Mouse (Mus musculus): ENCODE measurements around the gene Alk. TPM values are rescaled to one million over a fixed set of nuclear protein-coding genes. Genes with fewer than 3 reads are reported as not detected.

Gene Alk
- polyA plus RNA-seq, 1 experiment from 2014 or later = 4.1 TPM

DNA sequence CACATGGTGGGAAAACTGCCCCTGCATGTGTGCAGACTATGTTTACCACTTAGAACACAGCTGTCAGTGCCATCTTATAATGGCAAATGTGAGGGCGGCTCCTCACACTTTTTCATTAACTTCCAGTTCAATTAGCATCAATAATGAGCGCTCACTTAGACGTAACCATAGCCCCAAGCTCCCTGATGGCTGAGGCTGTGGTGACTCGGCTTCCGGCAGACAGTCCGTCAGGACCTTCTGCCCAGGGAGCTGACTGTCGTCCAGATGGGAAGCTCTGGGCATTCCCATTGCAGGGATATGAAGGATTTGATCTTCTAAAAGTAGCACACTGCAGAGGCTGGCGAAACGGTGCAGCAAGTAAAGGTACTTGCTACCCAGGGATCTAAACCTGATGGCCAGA, 25.1 kb downstream of the Alk start:
- 75% methylated on average over 9 of the region's 9 CpGs for WGBS
- H3K9me3 ChIP-seq = no peaks in the 10 kb centered on the region

DNA sequence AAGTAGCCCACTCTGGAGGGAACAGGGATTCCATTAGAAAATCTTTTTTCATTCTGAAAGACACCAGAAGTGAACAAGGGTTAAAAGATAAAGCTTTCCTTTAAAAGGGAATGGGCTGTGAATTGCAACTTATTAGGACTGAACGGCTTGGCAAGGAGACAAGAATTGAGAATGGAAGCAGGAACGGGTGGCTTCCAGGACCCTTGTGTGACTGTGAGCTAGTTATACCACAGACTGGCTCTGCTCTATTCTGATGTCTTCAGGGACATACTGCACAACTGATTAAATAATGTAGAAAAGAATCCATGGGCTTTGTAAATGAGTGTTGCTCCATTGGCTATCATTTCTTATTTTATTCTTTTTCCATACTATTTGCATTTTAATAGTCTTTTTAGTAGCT, 33.0 kb downstream of the Alk start:
- Histone ChIP-seq H3K9me3 (no peaks in the 10 kb centered on the region), H3K27me3 (peaks cover 6% of the 10 kb centered on the region; the same call in 1 of the 2 replicates), H3K4me2 (no peak overlapping the region), H3K9ac (no peak overlapping the region), H3K36me3 (no peaks in the 10 kb centered on the region), H3K4me1 (replicated peaks) (peaks cover 12% of the 10 kb centered on the region), H3K4me3 (no peak overlapping the region), H3K27ac (replicated peaks) (no peak overlapping the region)
- no peak for ATAC-seq (ENCODE audit: low read depth)
- WGBS = 56% methylated on average over 2 of the region's 2 CpGs

More for the DNA sequence above, 25.1 kb downstream of the Alk start:
- Histone ChIP-seq H3K4me3 (no peak overlapping the region), H3K36me3 (no peaks in the 10 kb centered on the region), H3K4me1 (replicated peaks) (no peaks in the 10 kb centered on the region), H3K9ac (no peak overlapping the region), H3K27ac (replicated peaks) (no peak overlapping the region), H3K4me2 (no peak overlapping the region), H3K27me3 (no peaks in the 10 kb centered on the region)
- no peak for ATAC-seq (ENCODE audit: low read depth)

GRCm38 (mm10) chr17:72569491-72569890, 34.9 kb downstream of the Alk start:
- no peak overlapping the region for H3K4me3 ChIP-seq
- peak overlapping the region; percentile 25; the same call in 1 of the 2 replicates for H3K4me2 ChIP-seq
- WGBS = 36% methylated on average over 10 of the region's 10 CpGs
- peaks cover 6% of the 10 kb centered on the region; the same call in 1 of the 2 replicates for H3K27me3 ChIP-seq
- H3K27ac ChIP-seq (replicated peaks) = no peak overlapping the region
- H3K4me1 ChIP-seq (replicated peaks) = peaks cover 12% of the 10 kb centered on the region
- H3K9ac ChIP-seq = no peak overlapping the region
- no peaks in the 10 kb centered on the region for H3K36me3 ChIP-seq
- no peak for ATAC-seq (ENCODE audit: low read depth)
- H3K9me3 ChIP-seq = no peaks in the 10 kb centered on the region

DNA sequence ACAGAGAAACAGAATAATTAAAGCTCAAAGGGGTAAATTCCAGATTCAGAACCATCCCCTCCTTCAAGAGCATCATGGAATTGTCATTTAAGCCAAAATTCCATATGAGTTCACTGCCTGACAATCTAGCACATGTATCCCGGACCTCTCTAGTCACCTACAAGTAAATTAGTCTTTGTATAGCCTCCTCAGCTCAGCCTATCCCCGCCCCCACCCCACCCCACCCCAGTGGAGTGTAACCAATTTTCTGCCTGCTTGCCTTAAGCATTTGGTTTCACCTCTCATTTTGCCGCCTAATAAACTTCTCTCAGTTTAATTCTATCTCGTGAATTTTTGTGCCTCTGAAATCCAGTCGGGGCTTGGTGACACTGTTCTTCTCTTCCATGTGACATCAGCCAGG, 41.0 kb downstream of the Alk start:
- WGBS = 71% methylated on average over 5 of the region's 5 CpGs

GRCm38 (mm10) chr17:72561471-72561870, 43.0 kb downstream of the Alk start:
- Histone ChIP-seq H3K27me3 (peaks cover 28% of the 10 kb centered on the region), H3K36me3 (no peaks in the 10 kb centered on the region), H3K4me1 (replicated peaks) (peaks cover 11% of the 10 kb centered on the region), H3K4me2 (no peak overlapping the region), H3K27ac (replicated peaks) (no peak overlapping the region), H3K9me3 (no peaks in the 10 kb centered on the region), H3K9ac (no peak overlapping the region), H3K4me3 (no peak overlapping the region)
- no peak for ATAC-seq (ENCODE audit: low read depth)
- WGBS = 29% methylated on average over 3 of the region's 3 CpGs

More for the DNA sequence above, 41.0 kb downstream of the Alk start:
- peaks cover 24% of the 10 kb centered on the region for H3K27me3 ChIP-seq
- H3K36me3 ChIP-seq = no peaks in the 10 kb centered on the region
- H3K4me3 ChIP-seq = no peak overlapping the region
- H3K9me3 ChIP-seq = no peaks in the 10 kb centered on the region
- ATAC-seq (ENCODE audit: low read depth) = no peak
- H3K4me1 ChIP-seq (replicated peaks) = peaks cover 11% of the 10 kb centered on the region; the same call in 1 of the 2 replicates
- H3K4me2 ChIP-seq = no peak overlapping the region
- H3K27ac ChIP-seq (replicated peaks) = no peak overlapping the region
- no peak overlapping the region for H3K9ac ChIP-seq

DNA sequence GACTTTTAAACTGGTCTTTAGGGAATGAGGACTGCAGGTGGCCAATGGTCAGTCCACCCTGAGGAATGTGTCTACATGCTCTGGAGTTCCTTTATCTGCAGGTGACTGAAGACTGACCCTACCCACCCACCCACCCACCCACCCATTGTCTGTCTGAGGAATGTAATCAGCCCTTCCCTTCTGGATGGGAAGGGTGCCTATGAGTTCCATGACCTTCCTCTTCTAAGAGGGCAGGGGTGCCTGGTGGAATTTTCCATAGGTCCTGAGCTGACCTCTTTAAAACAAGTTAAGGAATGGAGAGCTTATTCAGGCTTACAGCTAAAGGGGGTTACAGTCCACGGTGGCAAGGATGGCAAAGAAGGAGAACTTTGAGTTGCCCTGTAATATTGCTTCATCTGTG, 43.7 kb downstream of the Alk start:
- Histone ChIP-seq H3K9me3 (no peaks in the 10 kb centered on the region), H3K4me1 (replicated peaks) (peaks cover 11% of the 10 kb centered on the region), H3K4me3 (no peak overlapping the region), H3K27ac (replicated peaks) (no peak overlapping the region), H3K27me3 (peaks cover 28% of the 10 kb centered on the region), H3K9ac (no peak overlapping the region), H3K36me3 (no peaks in the 10 kb centered on the region), H3K4me2 (no peak overlapping the region)
- WGBS = 81% methylated on average over 1 of the region's 1 CpGs
- ATAC-seq (ENCODE audit: low read depth) = no peak

- Histone ChIP-seq H3K9me3 (no peaks in the 10 kb centered on the region), H3K4me1 (replicated peaks) (peaks cover 11% of the 10 kb centered on the region), H3K4me3 (no peak overlapping the region), H3K36me3 (no peaks in the 10 kb centered on the region), H3K27ac (replicated peaks) (no peak overlapping the region), H3K9ac (no peak overlapping the region), H3K27me3 (peaks cover 25% of the 10 kb centered on the region; the same call in 1 of the 2 replicates), H3K4me2 (no peak overlapping the region)
- 33% methylated on average over 6 of the region's 6 CpGs for WGBS
- ATAC-seq (ENCODE audit: low read depth) = no peak
Observed at GRCm38 (mm10) chr17:72557029-72557735, 47.2 kb downstream of the Alk start.

- Histone ChIP-seq H3K9ac (no peak overlapping the region), H3K27me3 (no peaks in the 10 kb centered on the region), H3K4me3 (no peak overlapping the region), H3K27ac (replicated peaks) (no peak overlapping the region), H3K4me2 (no peak overlapping the region), H3K4me1 (replicated peaks) (no peaks in the 10 kb centered on the region), H3K36me3 (no peaks in the 10 kb centered on the region), H3K9me3 (no peaks in the 10 kb centered on the region)
- WGBS = 70% methylated on average over 4 of the region's 4 CpGs
- ATAC-seq (ENCODE audit: low read depth) = no peak
Observed at GRCm38 (mm10) chr17:72546274-72546673, 58.2 kb downstream of the Alk start.

DNA sequence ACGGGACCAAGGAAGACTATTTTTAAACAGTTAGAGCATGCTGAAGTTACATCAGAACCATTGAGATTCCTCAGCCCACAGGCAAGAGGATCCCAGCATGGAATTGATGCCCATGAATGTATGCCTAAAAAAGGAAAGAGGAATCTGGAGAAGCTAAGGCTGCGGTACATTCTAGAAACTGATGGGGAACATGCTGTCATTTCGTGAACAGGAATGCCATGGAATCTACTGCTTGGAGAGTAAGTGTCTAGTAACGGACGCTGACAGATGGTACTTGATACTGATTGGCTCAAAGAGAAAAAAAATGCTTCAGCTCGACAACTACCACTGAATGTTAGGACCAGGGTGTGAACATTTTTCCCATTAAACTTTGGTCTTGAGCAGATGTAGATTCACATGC, 69.1 kb downstream of the Alk start:
- 92% methylated on average over 6 of the region's 6 CpGs for WGBS
- H3K9me3 ChIP-seq = 0 out of 2 replicates have a peak, but pooled peaks cover 3% of the 10 kb centered on the region
- H3K27me3 ChIP-seq = no peaks in the 10 kb centered on the region
- no peak overlapping the region for H3K9ac ChIP-seq
- ATAC-seq (ENCODE audit: low read depth) = no peak
- H3K4me1 ChIP-seq (replicated peaks) = no peaks in the 10 kb centered on the region
- H3K4me2 ChIP-seq = no peak overlapping the region
- no peak overlapping the region for H3K4me3 ChIP-seq
- no peaks in the 10 kb centered on the region for H3K36me3 ChIP-seq
- H3K27ac ChIP-seq (replicated peaks) = no peak overlapping the region

DNA sequence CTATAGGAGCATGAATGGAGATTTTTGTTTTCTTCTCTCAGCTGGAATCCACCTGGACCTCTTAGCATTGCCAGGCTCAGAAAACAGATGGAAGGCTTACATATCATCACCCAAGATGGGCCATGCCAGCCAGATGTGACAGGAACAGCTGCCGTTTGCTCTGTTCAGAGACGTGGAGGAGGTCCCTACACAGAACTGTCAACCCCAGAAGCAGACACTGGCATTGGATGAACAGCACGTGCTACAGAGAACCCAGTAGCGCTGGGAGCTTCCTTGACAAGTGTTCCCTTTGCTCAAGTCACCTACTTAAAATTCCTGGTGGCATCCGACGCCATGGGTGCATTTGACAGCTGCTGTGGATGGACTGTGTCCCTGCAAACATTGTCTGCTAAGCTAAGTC, 72.2 kb downstream of the Alk start:
- Histone ChIP-seq H3K4me1 (replicated peaks) (no peaks in the 10 kb centered on the region), H3K36me3 (no peaks in the 10 kb centered on the region), H3K4me2 (no peak overlapping the region), H3K27ac (replicated peaks) (no peak overlapping the region), H3K4me3 (no peak overlapping the region), H3K9ac (no peak overlapping the region), H3K27me3 (no peaks in the 10 kb centered on the region), H3K9me3 (0 out of 2 replicates have a peak, but pooled peaks cover 2% of the 10 kb centered on the region)
- ATAC-seq (ENCODE audit: low read depth) = no peak
- WGBS = 81% methylated on average over 6 of the region's 6 CpGs

DNA sequence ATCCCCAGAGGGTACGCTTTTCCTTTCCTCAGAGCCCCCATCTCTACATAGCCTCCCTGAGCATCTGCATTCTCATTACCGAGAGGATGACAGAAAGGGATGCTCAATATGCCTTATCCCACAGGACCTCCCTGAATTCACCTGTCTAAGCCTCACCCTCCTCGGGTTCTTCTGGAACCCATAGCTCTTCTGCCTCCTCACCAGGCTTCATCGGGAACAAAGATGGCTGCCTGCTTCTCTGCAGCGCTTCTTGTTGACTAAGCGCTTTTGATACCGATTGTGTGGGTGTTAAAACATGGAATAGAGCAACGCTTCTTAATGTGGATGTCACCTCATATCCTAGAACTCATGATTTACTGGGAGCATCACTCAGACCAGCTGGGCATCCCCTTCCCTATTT, 75.9 kb downstream of the Alk start:
- Histone ChIP-seq H3K27me3 (no peaks in the 10 kb centered on the region), H3K4me3 (no peak overlapping the region), H3K9me3 (no peaks in the 10 kb centered on the region), H3K4me2 (no peak overlapping the region), H3K36me3 (no peaks in the 10 kb centered on the region), H3K27ac (replicated peaks) (no peak overlapping the region), H3K4me1 (replicated peaks) (no peaks in the 10 kb centered on the region), H3K9ac (no peak overlapping the region)
- 87% methylated on average over 8 of the region's 8 CpGs for WGBS
- no peak for ATAC-seq (ENCODE audit: low read depth)

DNA sequence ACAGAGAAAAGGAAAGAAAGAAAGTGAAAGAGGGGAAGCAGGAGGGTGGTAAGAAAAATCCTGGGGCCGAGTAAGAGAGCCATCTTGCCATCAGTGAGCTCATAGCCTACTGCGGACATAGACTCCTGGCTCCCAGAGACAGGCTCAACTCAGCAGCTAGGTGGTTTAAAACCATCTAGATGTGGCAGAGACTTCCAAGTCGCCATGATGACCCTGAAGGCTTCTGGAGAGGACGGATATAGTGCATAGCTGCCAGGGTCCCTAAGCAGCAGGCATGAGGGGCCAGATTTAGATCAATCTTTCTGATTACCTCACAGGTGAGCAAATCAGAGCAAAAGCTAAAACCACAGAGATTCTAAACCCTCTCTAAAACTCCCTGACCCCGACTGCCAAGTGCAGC, 76.9 kb downstream of the Alk start:
- H3K9ac ChIP-seq = no peak overlapping the region
- WGBS = 83% methylated on average over 5 of the region's 5 CpGs
- H3K27me3 ChIP-seq = no peaks in the 10 kb centered on the region
- no peak overlapping the region for H3K4me3 ChIP-seq
- no peaks in the 10 kb centered on the region for H3K4me1 ChIP-seq (replicated peaks)
- no peaks in the 10 kb centered on the region for H3K9me3 ChIP-seq
- H3K27ac ChIP-seq (replicated peaks) = no peak overlapping the region
- H3K36me3 ChIP-seq = no peaks in the 10 kb centered on the region
- ATAC-seq (ENCODE audit: low read depth) = no peak
- H3K4me2 ChIP-seq = no peak overlapping the region

GRCm38 (mm10) chr17:72526356-72526755, 78.1 kb downstream of the Alk start:
- Histone ChIP-seq H3K9ac (no peak overlapping the region), H3K4me2 (no peak overlapping the region), H3K9me3 (no peaks in the 10 kb centered on the region), H3K27me3 (no peaks in the 10 kb centered on the region), H3K36me3 (no peaks in the 10 kb centered on the region), H3K4me3 (no peak overlapping the region), H3K4me1 (replicated peaks) (no peaks in the 10 kb centered on the region), H3K27ac (replicated peaks) (no peak overlapping the region)
- ATAC-seq (ENCODE audit: low read depth) = no peak
- WGBS = 86% methylated on average over 4 of the region's 4 CpGs
